Mouse (Mus musculus) liver, embryonic 14.5 days (tissue): ENCODE measurements around the gene Rfx7.

Experiments
- CTCF ChIP-seq: IDR thresholded peaks from 2 replicates; pipeline ENCODE4 v1.5.1; 2016; ENCODE audit warnings: antibody characterized with exemption, low read depth, control low read depth
- EP300 ChIP-seq: IDR thresholded peaks from 2 replicates; pipeline ENCODE4 v1.6.1; 2016; ENCODE audit warnings: antibody characterized with exemption, low read depth

DNA sequence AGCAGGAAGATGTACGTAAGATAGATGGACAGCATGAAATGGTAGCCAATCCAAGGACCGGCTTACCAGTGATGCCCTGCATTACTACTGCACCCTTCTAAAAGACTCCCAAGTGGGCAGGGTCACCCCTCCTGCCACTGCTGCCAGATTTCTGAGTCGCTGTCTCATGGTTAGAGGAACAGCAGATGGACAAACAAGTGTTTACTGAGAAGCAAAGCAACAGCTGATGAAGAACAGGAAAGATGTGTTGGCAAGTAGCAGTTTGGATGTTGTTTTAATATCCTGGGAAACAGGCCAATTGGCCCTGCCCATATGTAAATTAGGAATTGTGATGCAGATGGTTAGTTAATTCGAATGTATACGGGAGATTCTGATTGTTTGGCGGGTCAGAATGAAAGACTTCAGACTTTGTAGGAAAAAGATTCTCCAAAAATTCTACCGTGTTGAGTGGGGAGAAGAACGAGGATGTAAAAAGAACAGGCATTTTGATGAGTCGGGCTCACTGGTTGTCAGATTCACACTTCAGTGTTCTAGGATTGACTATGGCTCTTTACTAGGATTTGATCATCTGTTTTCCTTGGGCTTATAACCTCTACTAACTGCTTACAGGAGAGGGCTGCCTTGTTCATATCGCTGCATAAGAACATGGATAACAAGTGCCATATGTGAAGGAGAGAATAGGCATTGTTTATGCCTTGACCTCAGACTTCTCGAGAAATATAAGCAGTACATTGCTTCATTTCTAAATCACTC is 19.6 kb upstream of the Rfx7 start:
- TF ChIP-seq CTCF (no peak), EP300 (no peak)
